ENCODE assay signal across 29 mouse cellular contexts in the genomic region with DNA sequence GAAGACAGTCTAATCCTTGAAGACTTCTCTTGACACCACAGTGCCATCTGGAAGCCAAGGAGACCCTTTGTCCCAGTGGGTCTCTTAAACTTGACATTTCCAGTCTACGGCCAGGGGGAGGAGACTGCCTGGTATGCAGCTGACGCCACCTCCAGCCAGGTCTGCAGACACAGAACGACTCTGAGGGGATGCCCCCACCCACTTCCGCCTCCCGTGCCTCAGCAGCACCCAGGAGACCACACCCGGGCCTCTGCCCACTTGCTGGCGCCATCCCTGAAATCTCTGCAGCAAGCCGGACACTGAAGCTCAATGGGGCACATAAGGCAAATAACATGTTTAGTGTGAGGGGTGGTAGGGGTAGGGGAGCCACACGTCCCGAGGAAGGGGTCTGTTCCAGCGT.
A peak's percentile ranks its signal among the peaks of the same experiment; 100 is the strongest.
DNase-seq lines count a peak whose midpoint lies in the region; ATAC-seq and TF ChIP-seq lines count a peak whose summit lies in the region.
"Had no signal": no experiment of that assay in that cellular context is flagged by ENCODE, and none has a peak within 500 bp of the region (broad histone marks: within the 10 kb centered on the region; RNA-seq: fewer than 3 reads in every experiment).

No protein-coding gene starts in this region.

- no peak overlapping the region for H3K4me2 ChIP-seq in forebrain, embryonic 11.5 days (ENCODE audit: low read depth, low read length, severe bottlenecking)
- no peak overlapping the region for H3K4me2 ChIP-seq in forebrain, embryonic 16.5 days (ENCODE audit: low read length)
- H3K4me2 ChIP-seq in midbrain, embryonic 11.5 days, result no peak overlapping the region
- no peak overlapping the region for H3K4me2 ChIP-seq in midbrain, postnatal 0 days (ENCODE audit: low read depth, low read length, poor library complexity, severe bottlenecking)
- H3K4me2 ChIP-seq: embryonic facial prominence, embryonic 12.5 days; embryonic facial prominence, embryonic 15.5 days; forebrain, embryonic 12.5 days; forebrain, embryonic 15.5 days; heart, embryonic 11.5 days; heart, embryonic 15.5 days; hindbrain, embryonic 15.5 days had no signal

- no peak overlapping the region for H3K27ac ChIP-seq in forebrain, embryonic 11.5 days (ENCODE audit: low read depth, low read length)
- H3K27ac ChIP-seq in forebrain, embryonic 16.5 days (ENCODE audit: low read length), result no peak overlapping the region
- no peak overlapping the region for H3K27ac ChIP-seq in midbrain, embryonic 11.5 days (ENCODE audit: low read depth, low read length)
- H3K27ac ChIP-seq in midbrain, postnatal 0 days (ENCODE audit: low read depth, low read length), result no peak overlapping the region
- H3K27ac ChIP-seq: embryonic facial prominence, embryonic 12.5 days; embryonic facial prominence, embryonic 15.5 days; forebrain, embryonic 12.5 days; forebrain, embryonic 15.5 days; gastrocnemius, adult 2 months; heart, embryonic 15.5 days; hindbrain, embryonic 15.5 days had no signal

- TF ChIP-seq CTCF in midbrain, postnatal 0 days (IDR thresholded peaks at IDR 0.05), result no peak

- DNase-seq in forebrain, embryonic 11.5 days (ENCODE audit: low spot score), result peak; percentile 36
- DNase-seq in midbrain, embryonic 11.5 days (ENCODE audit: low spot score, missing footprints), result peak; percentile 57
- DNase-seq in midbrain, postnatal 0 days (ENCODE audit: low spot score), result no peak
- no peak for DNase-seq in cerebellum, adult 9-11 months
- no peak for DNase-seq in right cerebral cortex, adult 2 months (ENCODE audit: low spot score in 2 of 2)
- DNase-seq in cerebellum, adult 18-20 months, result no peak
- DNase-seq: adrenal gland, adult 2 months; adrenal gland, postnatal 25 days; cerebellum, adult 11-12 months; cerebellum, adult 9-10 months; cerebellum, postnatal 25 days; gastrocnemius, adult 2 months; gastrocnemius, postnatal 14 days; heart, adult 11 months; heart, postnatal 10 days; heart, postnatal 36 days; kidney, adult 18-20 months had no signal

- no peaks in the 10 kb centered on the region for H3K9me3 ChIP-seq in forebrain, embryonic 11.5 days (ENCODE audit: control insufficient read depth, low read length)
- H3K9me3 ChIP-seq in forebrain, embryonic 16.5 days (ENCODE audit: control insufficient read depth, low read length), result no peaks in the 10 kb centered on the region
- H3K9me3 ChIP-seq in midbrain, embryonic 11.5 days (ENCODE audit: control insufficient read depth, low read length), result no peaks in the 10 kb centered on the region
- no peaks in the 10 kb centered on the region for H3K9me3 ChIP-seq in midbrain, postnatal 0 days (ENCODE audit: low read length)
- H3K9me3 ChIP-seq: embryonic facial prominence, embryonic 12.5 days; embryonic facial prominence, embryonic 15.5 days; forebrain, embryonic 12.5 days; forebrain, embryonic 15.5 days; heart, embryonic 15.5 days; hindbrain, embryonic 15.5 days had no signal

- no peak for ATAC-seq in forebrain, embryonic 11.5 days (replicated peaks; ENCODE audit: low FRiP score)
- ATAC-seq in forebrain, embryonic 16.5 days, result no peak
- no peak for ATAC-seq in midbrain, embryonic 11.5 days (ENCODE audit: low FRiP score)
- ATAC-seq in midbrain, postnatal 0 days (ENCODE audit: low FRiP score), result no peak
- ATAC-seq in activated CD4-positive, CD25-positive, alpha-beta regulatory T cell, adult 4 months, result peak; percentile 82
- ATAC-seq: forebrain, embryonic 15.5 days; intestine, embryonic 16.5 days; Patski had no signal

- no peak overlapping the region for H3K9ac ChIP-seq in forebrain, embryonic 11.5 days (ENCODE audit: low read length)
- no peak overlapping the region for H3K9ac ChIP-seq in forebrain, embryonic 16.5 days (replicated peaks; ENCODE audit: low read depth, low read length)
- no peak overlapping the region for H3K9ac ChIP-seq in midbrain, embryonic 11.5 days (ENCODE audit: low read length)
- H3K9ac ChIP-seq in midbrain, postnatal 0 days (replicated peaks; ENCODE audit: low read length, poor library complexity, severe bottlenecking), result no peak overlapping the region
- H3K9ac ChIP-seq: embryonic facial prominence, embryonic 12.5 days; embryonic facial prominence, embryonic 15.5 days; forebrain, embryonic 12.5 days; forebrain, embryonic 15.5 days; heart, embryonic 15.5 days; hindbrain, embryonic 15.5 days had no signal

- no peaks in the 10 kb centered on the region for H3K4me1 ChIP-seq in forebrain, embryonic 11.5 days (replicated peaks; ENCODE audit: control insufficient read depth, insufficient read depth, low read length)
- no peaks in the 10 kb centered on the region; the same call in 1 of the 2 replicates for H3K4me1 ChIP-seq in forebrain, embryonic 16.5 days (replicated peaks; ENCODE audit: control insufficient read depth, insufficient read depth, low read length)
- H3K4me1 ChIP-seq in midbrain, embryonic 11.5 days (ENCODE audit: control insufficient read depth, insufficient read depth, low read length), result no peaks in the 10 kb centered on the region
- no peaks in the 10 kb centered on the region for H3K4me1 ChIP-seq in midbrain, postnatal 0 days (ENCODE audit: insufficient read depth, low read length)
- H3K4me1 ChIP-seq: embryonic facial prominence, embryonic 12.5 days; embryonic facial prominence, embryonic 15.5 days; forebrain, embryonic 12.5 days; forebrain, embryonic 15.5 days; heart, embryonic 15.5 days; hindbrain, embryonic 15.5 days had no signal

- WGBS in forebrain, embryonic 11.5 days, result 91% methylated on average over 11 of the region's 11 CpGs
- WGBS in forebrain, embryonic 16.5 days, result 93% methylated on average over 11 of the region's 11 CpGs
- 90% methylated on average over 11 of the region's 11 CpGs for WGBS in midbrain, embryonic 11.5 days
- WGBS in midbrain, postnatal 0 days, result 89% methylated on average over 11 of the region's 11 CpGs

- H3K27me3 ChIP-seq in forebrain, embryonic 11.5 days (ENCODE audit: control insufficient read depth, insufficient read depth, low read length), result no peaks in the 10 kb centered on the region
- H3K27me3 ChIP-seq in forebrain, embryonic 16.5 days (replicated peaks; ENCODE audit: control insufficient read depth, insufficient read depth, low read length), result no peaks in the 10 kb centered on the region
- no peaks in the 10 kb centered on the region for H3K27me3 ChIP-seq in midbrain, embryonic 11.5 days (ENCODE audit: control insufficient read depth, insufficient read depth, low read length)
- no peaks in the 10 kb centered on the region for H3K27me3 ChIP-seq in midbrain, postnatal 0 days (ENCODE audit: insufficient read depth, low read length)
- H3K27me3 ChIP-seq: embryonic facial prominence, embryonic 12.5 days; embryonic facial prominence, embryonic 15.5 days; forebrain, embryonic 12.5 days; forebrain, embryonic 15.5 days; heart, embryonic 15.5 days; hindbrain, embryonic 15.5 days; Patski had no signal

- H3K36me3 ChIP-seq in forebrain, embryonic 11.5 days (ENCODE audit: control insufficient read depth, insufficient read depth, low read length), result peaks cover 2% of the 10 kb centered on the region; the same call in 1 of the 2 replicates
- peaks cover 6% of the 10 kb centered on the region; the same call in 1 of the 2 replicates for H3K36me3 ChIP-seq in forebrain, embryonic 16.5 days (ENCODE audit: control insufficient read depth, insufficient read depth)
- peaks cover 5% of the 10 kb centered on the region for H3K36me3 ChIP-seq in midbrain, embryonic 11.5 days (ENCODE audit: control insufficient read depth, insufficient read depth, low read length)
- peaks cover 14% of the 10 kb centered on the region for H3K36me3 ChIP-seq in midbrain, postnatal 0 days (ENCODE audit: insufficient read depth, low read length)
- H3K36me3 ChIP-seq: G1E; heart, embryonic 15.5 days had no signal

- no peak overlapping the region for H3K4me3 ChIP-seq in forebrain, embryonic 11.5 days (ENCODE audit: low read depth, low read length)
- no peak overlapping the region for H3K4me3 ChIP-seq in forebrain, embryonic 16.5 days (replicated peaks; ENCODE audit: low read length)
- no peak overlapping the region for H3K4me3 ChIP-seq in midbrain, embryonic 11.5 days (ENCODE audit: low read depth, low read length)
- H3K4me3 ChIP-seq in midbrain, postnatal 0 days (ENCODE audit: low read depth, low read length), result no peak overlapping the region
- H3K4me3 ChIP-seq: embryonic facial prominence, embryonic 12.5 days; embryonic facial prominence, embryonic 15.5 days; forebrain, embryonic 12.5 days; forebrain, embryonic 15.5 days; gastrocnemius, adult 2 months; heart, embryonic 15.5 days; hindbrain, embryonic 15.5 days had no signal

Comparison
In these comparisons a context has a peak if more than half of its experiments do, and no peak if none do; other contexts are left out.
1. DNase-seq: peak in forebrain, embryonic 11.5 days (single experiment) and midbrain, embryonic 11.5 days (single experiment); none in midbrain, postnatal 0 days (single experiment), cerebellum, adult 9-11 months (single experiment), right cerebral cortex, adult 2 months (0 of 2) and cerebellum, adult 18-20 months (0 of 2).